Mouse (Mus musculus) heart, postnatal 0 days (tissue): ENCODE data around the gene Copg2.

Source experiments
- CTCF ChIP-seq: IDR thresholded peaks from 2 replicates; pipeline ENCODE4 v1.5.1; 2016; ENCODE audit warnings: antibody characterized with exemption, control low read depth, low read depth
- EP300 ChIP-seq: IDR thresholded peaks from 2 replicates; pipeline ENCODE4 v1.6.1; 2016; ENCODE audit warnings: antibody characterized with exemption, low read depth

DNA sequence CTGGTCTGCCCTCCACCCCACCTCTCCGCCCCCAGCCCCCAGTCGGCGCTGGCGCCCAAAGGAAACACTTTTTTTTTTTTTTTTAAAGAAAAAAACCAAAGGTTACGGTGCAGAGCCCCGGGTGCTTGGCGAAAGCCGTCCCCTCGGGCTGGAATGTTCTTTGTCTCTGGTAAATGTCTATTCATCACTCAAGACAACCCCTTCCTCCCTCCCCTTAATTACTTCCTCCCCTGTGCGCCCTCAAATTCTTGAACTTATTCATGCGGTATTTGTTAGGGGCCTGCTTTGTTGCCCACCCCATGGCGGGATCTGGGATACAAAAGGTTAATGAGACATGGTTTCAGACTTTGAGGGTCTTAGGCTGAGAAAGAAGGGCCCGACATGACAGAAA, 160.2 kb downstream of the Copg2 start:
- TF ChIP-seq CTCF, result no peak
- TF ChIP-seq EP300, result no peak
